Comparison of ENCODE assay signal across 20 mouse cellular contexts in genomic region chr15:84577019-84577418, GRCm38 (mm10). TPM values are rescaled to one million over a fixed set of nuclear protein-coding genes. Genes with fewer than 3 reads are reported as not detected.
DNase-seq lines count a peak whose midpoint lies in the region; ATAC-seq and TF ChIP-seq lines count a peak whose summit lies in the region.
"Had no signal": no experiment of that assay in that cellular context is flagged by ENCODE, and none has a peak within 500 bp of the region (broad histone marks: within the 10 kb centered on the region; RNA-seq: fewer than 3 reads in every experiment).

No protein-coding gene starts in this region.

- peak; percentile 65 for DNase-seq in limb, embryonic 14.5 days (ENCODE audit: low spot score)
- no peak for DNase-seq in limb, embryonic 10.5 days (ENCODE audit: low spot score)
- DNase-seq in spleen, postnatal 14 days (ENCODE audit: low spot score in 2 of 2), result peak; percentile 36 to 60
- DNase-seq in thymus, postnatal 25 days, result peak; percentile 78
- no peak for DNase-seq in heart, embryonic 10.5 days (ENCODE audit: low spot score)
- DNase-seq: adrenal gland, postnatal 14 days; cerebellum, postnatal 36 days; heart, adult 11 months; right cerebral cortex, adult 18-20 months had no signal

- no peaks in the 10 kb centered on the region for H3K4me1 ChIP-seq in limb, embryonic 14.5 days (ENCODE audit: control insufficient read depth, insufficient read depth, low read length)
- no peaks in the 10 kb centered on the region for H3K4me1 ChIP-seq in limb, embryonic 10.5 days
- H3K4me1 ChIP-seq in bone marrow, adult 2 months (ENCODE audit: control insufficient read depth, insufficient read depth, low read length), result peaks cover 2% of the 10 kb centered on the region; the same call in 1 of the 2 replicates
- no peaks in the 10 kb centered on the region for H3K4me1 ChIP-seq in heart, embryonic 10.5 days
- H3K4me1 ChIP-seq: embryonic facial prominence, embryonic 13.5 days; heart, embryonic 15.5 days; lung, embryonic 15.5 days; neural tube, embryonic 15.5 days had no signal

- H3K36me3 ChIP-seq in limb, embryonic 14.5 days (ENCODE audit: control insufficient read depth, insufficient read depth, low read length), result no peaks in the 10 kb centered on the region
- H3K36me3 ChIP-seq in limb, embryonic 10.5 days, result no peaks in the 10 kb centered on the region
- H3K36me3 ChIP-seq in heart, embryonic 10.5 days, result no peaks in the 10 kb centered on the region
- H3K36me3 ChIP-seq: embryonic facial prominence, embryonic 13.5 days; forebrain, embryonic 10.5 days; heart, embryonic 15.5 days; lung, embryonic 15.5 days; neural tube, embryonic 15.5 days had no signal

- no peaks in the 10 kb centered on the region for H3K9me3 ChIP-seq in limb, embryonic 14.5 days (ENCODE audit: control insufficient read depth, low read length)
- H3K9me3 ChIP-seq in limb, embryonic 10.5 days (replicated peaks), result no peaks in the 10 kb centered on the region
- H3K9me3 ChIP-seq in heart, embryonic 10.5 days, result no peaks in the 10 kb centered on the region
- H3K9me3 ChIP-seq: forebrain, embryonic 10.5 days; heart, embryonic 15.5 days; lung, embryonic 15.5 days; neural tube, embryonic 15.5 days had no signal

- 43% methylated on average over 4 of the region's 4 CpGs for WGBS in limb, embryonic 14.5 days
- 42% methylated on average over 4 of the region's 4 CpGs for WGBS in limb, embryonic 10.5 days
- WGBS in bone marrow, adult 2 months, result 58% methylated on average over 4 of the region's 4 CpGs
- 35% methylated on average over 4 of the region's 4 CpGs for WGBS in heart, embryonic 10.5 days

- no peak overlapping the region for H3K4me3 ChIP-seq in limb, embryonic 14.5 days (replicated peaks; ENCODE audit: low read length)
- H3K4me3 ChIP-seq in limb, embryonic 10.5 days, result no peak overlapping the region
- no peak overlapping the region for H3K4me3 ChIP-seq in bone marrow, adult 2 months (replicated peaks; ENCODE audit: control insufficient read depth, low read depth, low read length)
- no peak overlapping the region for H3K4me3 ChIP-seq in heart, embryonic 10.5 days
- H3K4me3 ChIP-seq: embryonic facial prominence, embryonic 13.5 days; forebrain, embryonic 10.5 days; heart, embryonic 15.5 days; lung, embryonic 15.5 days; neural tube, embryonic 15.5 days had no signal

- H3K4me2 ChIP-seq in limb, embryonic 14.5 days (replicated peaks; ENCODE audit: low read depth, low read length, severe bottlenecking), result no peak overlapping the region
- H3K4me2 ChIP-seq: embryonic facial prominence, embryonic 13.5 days; heart, embryonic 15.5 days; hindbrain, embryonic 14.5 days; lung, embryonic 15.5 days; neural tube, embryonic 15.5 days had no signal

- no peak overlapping the region for H3K27ac ChIP-seq in limb, embryonic 14.5 days (replicated peaks; ENCODE audit: low read depth, low read length)
- no peak overlapping the region for H3K27ac ChIP-seq in limb, embryonic 10.5 days
- peak overlapping the region; percentile 67 for H3K27ac ChIP-seq in bone marrow, adult 2 months (ENCODE audit: control insufficient read depth, insufficient read depth, low read depth, low read length, poor library complexity)
- H3K27ac ChIP-seq in heart, embryonic 10.5 days, result no peak overlapping the region
- H3K27ac ChIP-seq: embryonic facial prominence, embryonic 13.5 days; forebrain, embryonic 10.5 days; heart, embryonic 15.5 days; hindbrain, embryonic 14.5 days; kidney, postnatal 0 days; lung, embryonic 15.5 days; neural tube, embryonic 15.5 days had no signal

- ATAC-seq in limb, embryonic 14.5 days (ENCODE audit: low FRiP score, low read depth), result peak; percentile 62; the same call in 1 of the 2 replicates
- ATAC-seq in megakaryocyte-erythroid progenitor cell, adult 5-6 weeks (replicated peaks; ENCODE audit: low FRiP score, low TSS enrichment, poor library complexity, severe bottlenecking), result no peak
- ATAC-seq: CD4-positive, CD25-positive, alpha-beta regulatory T cell, adult 4 months; intestine, postnatal 0 days had no signal

- TF ChIP-seq POLR2A in limb, embryonic 14.5 days (IDR thresholded peaks at IDR 0.05; ENCODE audit: borderline replicate concordance, extremely low read depth, insufficient read depth, insufficient read length), result no peak
- TF ChIP-seq POLR2A in bone marrow, adult 2 months (IDR thresholded peaks at IDR 0.05; ENCODE audit: borderline replicate concordance, control insufficient read depth, low read depth, low read length), result peak; percentile 50; the same call in 1 of the 2 replicates

- H3K9ac ChIP-seq in limb, embryonic 14.5 days (ENCODE audit: low read depth, low read length, severe bottlenecking), result no peak overlapping the region
- H3K9ac ChIP-seq: embryonic facial prominence, embryonic 13.5 days; heart, embryonic 15.5 days; hindbrain, embryonic 14.5 days; lung, embryonic 15.5 days; neural tube, embryonic 15.5 days had no signal

- no peak for TF ChIP-seq CTCF in bone marrow, adult 2 months (IDR thresholded peaks at IDR 0.05; ENCODE audit: control insufficient read depth, insufficient read depth, low read length)

- no peaks in the 10 kb centered on the region for H3K27me3 ChIP-seq in limb, embryonic 14.5 days (ENCODE audit: control insufficient read depth, insufficient read depth, low read length)
- no peaks in the 10 kb centered on the region for H3K27me3 ChIP-seq in limb, embryonic 10.5 days (ENCODE audit: low read depth, poor library complexity, severe bottlenecking)
- H3K27me3 ChIP-seq in heart, embryonic 10.5 days (ENCODE audit: insufficient read depth, poor library complexity, severe bottlenecking), result no peaks in the 10 kb centered on the region
- H3K27me3 ChIP-seq: embryonic facial prominence, embryonic 13.5 days; lung, embryonic 15.5 days; neural tube, embryonic 15.5 days had no signal

RNA-seq across cellular contexts. Expression of gene Rtl6, which starts 19.4 kb away (rescaled TPM):
- 16.9 and 20.9 TPM in 2 replicates for polyA plus RNA-seq in limb, embryonic 14.5 days (2012; rRNA removed)
- polyA plus RNA-seq in limb, embryonic 14.5 days (2014; fragmentation: Nextera tagmentation; extraction: Ambion mirVana), result 13.4 and 13.9 TPM in 2 replicates
- polyA plus RNA-seq in limb, embryonic 10.5 days (2016; fragmentation: Nextera tagmentation; extraction: Ambion mirVana), result 18.7 and 27.1 TPM in 2 replicates
- polyA plus RNA-seq in bone marrow, adult 2 months (2011; ENCODE audit: insufficient read depth, insufficient read length, low replicate concordance, missing spikeins), result 0.90 and 2.1 TPM in 2 replicates
- 1.1 and 3.1 TPM in 2 replicates for total RNA-seq in megakaryocyte-erythroid progenitor cell, adult 5-6 weeks (2014; fragmentation: Nextera tagmentation)
- 2.0 and 2.9 TPM in 2 replicates for total RNA-seq in megakaryocyte-erythroid progenitor cell, adult 5-6 weeks (2017)
- polyA plus RNA-seq in heart, embryonic 10.5 days (2016; fragmentation: Nextera tagmentation; extraction: Ambion mirVana), result 13.1 and 14.9 TPM in 2 replicates

Comparison
In these comparisons a context has a peak if more than half of its experiments do, and no peak if none do; other contexts are left out.
1. DNase-seq: peak in limb, embryonic 14.5 days (single experiment), spleen, postnatal 14 days (2 of 2) and thymus, postnatal 25 days (single experiment); none in limb, embryonic 10.5 days (single experiment) and heart, embryonic 10.5 days (single experiment).